Mouse (Mus musculus) ovary, adult 10 weeks (tissue): ENCODE measurements around the gene Gcm1. TPM values are rescaled to one million over a fixed set of nuclear protein-coding genes. Genes with fewer than 3 reads are reported as not detected.

Source experiments
- polyA plus RNA-seq: library from polyadenylated mRNA; stranded (reverse); fragments of 350-450 nt; fragmentation: Illumina TruSeq; extraction: RNeasy Lipid Tissue Mini Kit (QIAGEN cat#74804); gene quantifications from one replicate; pipeline ENCODE4 v1.2.3, GENCODE M21; 2014

Gene Gcm1
- not detected for polyA plus RNA-seq

GRCm38 (mm10) chr9:78051677-78052076, at the start of gene Gcm1:
TSS of gene Gcm1 (plus strand) at chr9:78051924.

GRCm38 (mm10) chr9:78108796-78109239, 57.1 kb downstream of the Gcm1 start, which contains the start of the genes Fbxo9 and Ick:
TSS of gene Fbxo9 (minus strand) at chr9:78109065.
TSS of gene Ick (plus strand) at chr9:78109192.

Other genes with a start within 250 kb of the Gcm1 start
- gene Elovl5, start 134.6 kb upstream of the Gcm1 start, polyA plus RNA-seq = 702 TPM
- gene Fbxo9, start 57.1 kb downstream of the Gcm1 start, polyA plus RNA-seq = 26.5 TPM
- gene Ick, start 57.3 kb downstream of the Gcm1 start, polyA plus RNA-seq = 30.3 TPM
- 42.8 TPM for gene Gsta4, start 130.8 kb downstream of the Gcm1 start, polyA plus RNA-seq
- not detected for gene Gsta1, start 178.7 kb downstream of the Gcm1 start, polyA plus RNA-seq
- gene Gm3776, start 205.2 kb downstream of the Gcm1 start, polyA plus RNA-seq = not detected
- not detected for gene Gm10639, start 238.0 kb downstream of the Gcm1 start, polyA plus RNA-seq